Mouse (Mus musculus) CH12.LX (cell line): Measurements from ENCODE around the gene Eps8. TPM values are rescaled to one million over a fixed set of nuclear protein-coding genes. Genes with fewer than 3 reads are reported as not detected.
A peak's percentile ranks its signal among the peaks of the same experiment; 100 is the strongest.

Experiments
- DNase-seq: peaks from one replicate; pipeline ENCODE4 v3.0.0-alpha.2; 2013; ENCODE audit errors: extremely low read depth
- H3K27ac ChIP-seq: 2 replicates; pipeline ENCODE4 v1.5.1; 2012; ENCODE audit warnings: low read depth, mild to moderate bottlenecking, control low read depth, moderate library complexity; ENCODE audit not compliant: insufficient read depth
- H3K27me3 ChIP-seq: replicated peaks from 2 replicates; pipeline ENCODE3; 2012; ENCODE audit warnings: inconsistent platforms
- H3K36me3 ChIP-seq, 2 experiments: replicated peaks in 1 of 2; 2 replicates each; pipeline versions ENCODE3 to v1.6.1; 2012; ENCODE audit warnings: inconsistent platforms in 1 of 2, low read length in 1 of 2, mild to moderate bottlenecking in 1 of 2, mixed read lengths in 1 of 2, moderate library complexity in 1 of 2; ENCODE audit not compliant: control insufficient read depth in 1 of 2, insufficient read depth in 1 of 2
- H3K4me1 ChIP-seq, 2 experiments: 2 replicates each; pipeline ENCODE4 v1.6.1; 2012; ENCODE audit warnings: inconsistent platforms in 1 of 2, moderate library complexity in 1 of 2; ENCODE audit not compliant: insufficient read depth in 2 of 2, control insufficient read depth in 1 of 2
- H3K4me2 ChIP-seq: 2 replicates; pipeline ENCODE4 v1.6.1; 2012; ENCODE audit warnings: low read depth, mild to moderate bottlenecking, control low read depth; ENCODE audit not compliant: poor library complexity, insufficient read depth, severe bottlenecking
- H3K4me3 ChIP-seq, 3 experiments: fragments of 150-350 bp in 1 of 3; sonication (generic) in 1 of 3; replicated peaks in 1 of 3; 2 replicates each; pipeline versions ENCODE3 to v1.5.1; 2011 to 2012; ENCODE audit warnings: low read depth in 2 of 3, low read length in 2 of 3, mild to moderate bottlenecking in 2 of 3, moderate library complexity in 2 of 3, control low read depth in 1 of 3, improper control_type of control experiment in 1 of 3, inconsistent platforms in 1 of 3, mixed read lengths in 1 of 3; ENCODE audit not compliant: poor library complexity in 1 of 3
- H3K79me2 ChIP-seq: replicated peaks from 2 replicates; pipeline ENCODE4 v1.6.1; 2012; ENCODE audit warnings: mild to moderate bottlenecking, moderate library complexity; ENCODE audit not compliant: control insufficient read depth, poor library complexity, insufficient read depth, severe bottlenecking; ENCODE audit errors: extremely low read depth
- H3K9ac ChIP-seq: 2 replicates; pipeline ENCODE4 v1.6.1; 2012; ENCODE audit warnings: low read depth, mild to moderate bottlenecking, control low read depth, moderate library complexity; ENCODE audit not compliant: insufficient read depth
- H3K9me3 ChIP-seq: replicated peaks from 2 replicates; pipeline ENCODE3; 2012; ENCODE audit warnings: low read length, inconsistent platforms, mixed read lengths
- BHLHE40 ChIP-seq: IDR thresholded peaks from 2 replicates; pipeline ENCODE4 v1.6.1; 2011; ENCODE audit warnings: mild to moderate bottlenecking, low read depth, low read length, improper control_type of control experiment
- CHD1 ChIP-seq: IDR thresholded peaks from 2 replicates; pipeline ENCODE4 v1.6.1; 2012; ENCODE audit warnings: low read depth, low read length, improper control_type of control experiment, inconsistent platforms
- CTCF ChIP-seq, 2 experiments: IDR thresholded peaks in 1 of 2; conservative IDR thresholded peaks in 1 of 2; 2 replicates each; pipeline ENCODE4 v1.5.1; 2011 to 2012; ENCODE audit warnings: low read depth in 2 of 2, low read length in 2 of 2, improper control_type of control experiment in 1 of 2, inconsistent platforms in 1 of 2, mild to moderate bottlenecking in 1 of 2, moderate library complexity in 1 of 2
- ELF1 ChIP-seq: IDR thresholded peaks from 2 replicates; pipeline ENCODE4 v1.6.1; 2014; ENCODE audit warnings: low read depth, mild to moderate bottlenecking, inconsistent platforms, low read length, improper control_type of control experiment
- GABPA ChIP-seq: IDR thresholded peaks from 2 replicates; pipeline ENCODE4 v1.6.1; 2012; ENCODE audit warnings: low read depth, low read length, improper control_type of control experiment, inconsistent platforms; ENCODE audit not compliant: insufficient replicate concordance
- HCFC1 ChIP-seq: IDR thresholded peaks from 2 replicates; pipeline ENCODE4 v1.6.1; 2012; ENCODE audit warnings: low read depth, mild to moderate bottlenecking, inconsistent platforms, low read length, improper control_type of control experiment
- IRF4 ChIP-seq: IDR thresholded peaks from 2 replicates; pipeline ENCODE4 v1.6.1; 2014; ENCODE audit warnings: low read depth, mild to moderate bottlenecking, inconsistent platforms, low read length, improper control_type of control experiment
- KAT2A ChIP-seq: IDR thresholded peaks from 2 replicates; pipeline ENCODE4 v1.6.1; 2012; ENCODE audit warnings: low read length, improper control_type of control experiment, inconsistent platforms; ENCODE audit not compliant: insufficient replicate concordance
- MAZ ChIP-seq: IDR thresholded peaks from 2 replicates; pipeline ENCODE4 v1.6.1; 2012; ENCODE audit warnings: low read depth, mild to moderate bottlenecking, inconsistent platforms, low read length, improper control_type of control experiment, moderate library complexity
- MEF2A ChIP-seq: IDR thresholded peaks from 2 replicates; pipeline ENCODE4 v1.6.1; 2014; ENCODE audit warnings: low read depth, mild to moderate bottlenecking, inconsistent platforms, low read length, improper control_type of control experiment, borderline replicate concordance
- MXI1 ChIP-seq: IDR thresholded peaks from 2 replicates; pipeline ENCODE4 v1.6.1; 2011; ENCODE audit warnings: mild to moderate bottlenecking, low read depth, low read length, improper control_type of control experiment
- NRF1 ChIP-seq: IDR thresholded peaks from 2 replicates; pipeline ENCODE4 v1.6.1; 2014; ENCODE audit warnings: low read depth, mild to moderate bottlenecking, inconsistent platforms, low read length, improper control_type of control experiment, moderate library complexity
- POLR2AphosphoS2 ChIP-seq: IDR thresholded peaks from 2 replicates; pipeline ENCODE4 v1.6.1; 2011; ENCODE audit warnings: low read depth, low read length, improper control_type of control experiment
- SIN3A ChIP-seq: IDR thresholded peaks from 2 replicates; pipeline ENCODE4 v1.6.1; 2012; ENCODE audit warnings: low read length, improper control_type of control experiment, inconsistent platforms
- TCF12 ChIP-seq: IDR thresholded peaks from 2 replicates; pipeline ENCODE4 v1.6.1; 2014; ENCODE audit warnings: low read depth, mild to moderate bottlenecking, inconsistent platforms, low read length, improper control_type of control experiment
- UBTF ChIP-seq: IDR thresholded peaks from 2 replicates; pipeline ENCODE4 v1.6.1; 2012; ENCODE audit warnings: low read depth, mild to moderate bottlenecking, inconsistent platforms, low read length, improper control_type of control experiment, moderate library complexity
- ZC3H11A ChIP-seq: IDR thresholded peaks from 2 replicates; pipeline ENCODE4 v1.6.1; 2012; ENCODE audit warnings: low read depth, mild to moderate bottlenecking, inconsistent platforms, low read length, improper control_type of control experiment
- ZNF384 ChIP-seq: IDR thresholded peaks from 2 replicates; pipeline ENCODE4 v1.6.1; 2012; ENCODE audit warnings: low read depth, low read length, improper control_type of control experiment, inconsistent platforms
- dilution Hi-C: fragments of 300-500 bp; cut with MboI; formaldehyde crosslinking; loops from 2 replicates; pipeline ENCODE4 v1.14.3; 2020; ENCODE audit warnings: low sequenced_read_pairs; ENCODE audit not compliant: extremely low pct_unique_long_range_greater_than_20kb, extremely low pct_ligation_motif_present
- in situ Hi-C: fragments of 300-500 bp; cut with MboI; formaldehyde crosslinking; loops from 3 replicates; pipeline ENCODE4 v1.14.3; 2019; ENCODE audit warnings: low sequenced_read_pairs, low pct_ligation_motif_present, low pct_unique_long_range_greater_than_20kb, mixed read lengths
- polyA plus RNA-seq: library from polyadenylated mRNA; unstranded; fragments of >175 nt; gene quantifications from 2 replicates; pipeline ENCODE4 v1.2.1, GENCODE M21; 2012; ENCODE audit warnings: low read depth; ENCODE audit not compliant: insufficient read length
- total RNA-seq, 2 experiments: library from RNA; depleted of rRNA; stranded (reverse); fragments of 300-350 nt in 1 of 2; fragments of >200 nt in 1 of 2; gene quantifications; 2 replicates each; pipeline ENCODE4 v1.2.3; 2012 to 2014

The Eps8 gene
- total and polyA plus RNA-seq, 3 experiments, result 2.2 to 7.4 (median 2.2) TPM

DNA sequence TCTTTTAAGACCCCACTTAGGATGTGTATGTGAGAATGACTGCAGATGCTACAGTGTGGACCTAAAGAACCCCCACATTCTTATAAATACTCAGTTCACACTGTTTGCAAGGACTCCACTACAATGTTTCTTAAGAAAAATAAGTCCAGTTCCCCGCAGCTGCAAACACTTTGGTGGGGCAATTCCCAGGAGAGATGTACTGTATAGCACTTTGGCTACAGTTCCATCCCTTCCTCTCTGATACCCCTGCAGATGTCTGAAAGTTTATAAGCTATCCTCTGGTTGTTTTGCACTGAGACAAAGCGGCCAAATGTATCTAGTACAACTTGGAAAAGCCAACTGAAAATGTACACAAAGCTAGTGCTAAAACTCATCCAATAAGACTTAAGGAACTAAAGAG, 8.0 kb downstream of the Eps8 start:
- DNase-seq, result no peak
- Histone ChIP-seq H3K4me3 (peak overlapping the region in 1 of 3 experiments; percentile 45), H3K27ac (no peak overlapping the region), H3K4me1 (peaks cover 0 to 24% of the 10 kb centered on the region in 2 experiments; a peak in 2 of 4 replicates), H3K9me3 (peaks cover 3% of the 10 kb centered on the region), H3K27me3 (no peaks in the 10 kb centered on the region), H3K36me3 (no peaks in the 10 kb centered on the region), H3K9ac (no peak overlapping the region), H3K79me2 (no peaks in the 10 kb centered on the region), H3K4me2 (peak overlapping the region; percentile 87; the same call in 1 of the 2 replicates)
- dilution Hi-C loops, result no loop called here
- in situ Hi-C loops, result loop anchor here (10.0 kb wide), 1 partner anchor 202 kb away; no protein-coding TSS in a partner anchor
- TF ChIP-seq CHD1 (no peak), BHLHE40 (no peak), KAT2A (no peak)

DNA sequence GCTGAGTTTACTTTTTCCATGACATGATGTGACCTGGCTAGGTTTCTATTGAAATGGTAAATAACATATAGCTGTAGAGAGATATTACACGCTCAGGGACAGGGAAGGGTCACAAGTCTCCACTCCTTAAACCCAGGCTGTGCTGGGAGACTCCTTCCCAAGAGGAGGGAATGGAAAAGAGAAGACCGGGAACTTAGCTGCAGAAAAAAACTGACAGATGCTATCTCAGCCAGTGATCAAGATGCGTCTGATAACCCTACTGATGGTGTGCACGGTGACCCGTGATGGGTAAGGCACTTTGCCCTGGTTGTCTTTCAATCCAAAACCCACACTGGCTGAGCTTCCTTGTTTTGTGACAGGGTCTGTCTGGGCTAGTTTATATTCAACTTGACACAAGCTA, 9.8 kb downstream of the Eps8 start:
- Histone ChIP-seq H3K9me3 (no peaks in the 10 kb centered on the region), H3K4me3 (no peak overlapping the region), H3K27me3 (no peaks in the 10 kb centered on the region), H3K9ac (no peak overlapping the region), H3K4me2 (no peak overlapping the region), H3K36me3 (no peaks in the 10 kb centered on the region), H3K27ac (no peak overlapping the region), H3K4me1 (peaks cover 0 to 31% of the 10 kb centered on the region in 2 experiments; a peak in 2 of 4 replicates), H3K79me2 (no peaks in the 10 kb centered on the region)
- DNase-seq, result no peak
- TF ChIP-seq HCFC1 (no peak), MXI1 (no peak), TCF12 (no peak), UBTF (no peak), SIN3A (no peak), MAZ (no peak), GABPA (no peak), POLR2AphosphoS2 (no peak), ELF1 (no peak), ZC3H11A (no peak), MEF2A (no peak), CTCF (conservative IDR thresholded peaks at IDR 0.05 in 1 of 2, IDR thresholded peaks at IDR 0.05 in 1 of 2; ENCODE audit: low read depth in 2 of 2, low read length in 2 of 2) (no peak), ZNF384 (no peak), NRF1 (no peak), IRF4 (no peak), KAT2A (no peak)
- in situ Hi-C loops (loop anchor here (10.0 kb wide), 1 partner anchor 200 kb away; no protein-coding TSS in a partner anchor), dilution Hi-C loops (no loop called here)
